Mouse (Mus musculus) G1E (cell line): ENCODE results near the gene Gm19345.

ENCODE experiments used
- CTCF ChIP-seq: IDR thresholded peaks from 2 replicates; pipeline ENCODE4 v1.5.1; 2012; ENCODE audit warnings: low read depth, low read length, inconsistent platforms, mixed read lengths
- GATA1 ChIP-seq: IDR thresholded peaks from 2 replicates; pipeline ENCODE4 v1.6.1; 2012; ENCODE audit warnings: borderline replicate concordance, low read length, inconsistent platforms, mixed read lengths
- GATA2 ChIP-seq: IDR thresholded peaks from 2 replicates; pipeline ENCODE4 v1.6.1; 2012; ENCODE audit warnings: low read depth, low read length, inconsistent platforms, borderline replicate concordance
- POLR2AphosphoS5 ChIP-seq: IDR thresholded peaks from 2 replicates; pipeline ENCODE4 v1.6.1; 2012; ENCODE audit warnings: low read depth, low read length, inconsistent platforms; ENCODE audit not compliant: insufficient replicate concordance
- TAL1 ChIP-seq: conservative IDR thresholded peaks from 2 replicates; pipeline ENCODE4 v1.6.1; 2012; ENCODE audit warnings: low read depth, low read length, inconsistent platforms, mixed read lengths

GRCm38 (mm10) chr7:19823256-19824181 lies 28.3 kb upstream of the Gm19345 start:
- TF ChIP-seq CTCF (no peak), GATA1 (no peak), TAL1 (no peak), POLR2AphosphoS5 (no peak), GATA2 (no peak)
